Mouse (Mus musculus) liver, postnatal 0 days (tissue): ENCODE data around the gene Olfr657.

ENCODE experiments used
- CTCF ChIP-seq: sonication (generic); IDR thresholded peaks from 2 replicates; pipeline ENCODE4 v1.5.1; 2016; ENCODE audit warnings: antibody characterized with exemption, low read depth
- EP300 ChIP-seq: IDR thresholded peaks from 2 replicates; pipeline ENCODE4 v1.6.1; 2016; ENCODE audit warnings: antibody characterized with exemption, low read depth, mild to moderate bottlenecking

DNA sequence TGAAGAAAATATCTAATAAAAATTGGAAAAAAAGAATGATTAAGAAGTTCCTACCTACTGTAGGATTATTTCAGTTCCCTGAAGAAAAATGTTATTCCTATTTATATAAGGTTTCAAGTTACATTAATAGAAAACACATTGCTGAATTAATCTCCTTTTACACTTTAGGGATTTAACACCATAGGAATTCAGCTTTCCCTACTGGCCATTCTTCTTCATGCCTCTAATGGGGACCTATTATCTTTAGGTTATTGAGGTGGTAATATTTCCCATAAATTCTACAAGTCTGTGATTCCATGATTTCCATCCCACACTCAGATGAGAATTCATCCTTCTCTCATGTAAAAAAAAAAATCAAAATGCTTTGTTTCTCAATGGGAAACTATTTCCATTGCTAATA, at the start of gene Olfr657:
- TF ChIP-seq CTCF, result no peak
- no peak for TF ChIP-seq EP300
